Mouse (Mus musculus) limb, embryonic 11.5 days (tissue): ENCODE measurements at regions not wholly inside any gene's neighbourhood (a gene's known extent, or its start where the extent isn't known, plus 50 kb on each side); places are given as distances from the start of the nearest gene placed in this dataset.

Experiments used
- ATAC-seq: fragments of 200-750 bp; cut with Nextera tagmentation; 2 replicates; pipeline ENCODE4 v1.8.0; 2017; ENCODE audit warnings: low read depth; ENCODE audit not compliant: insufficient number of reproducible peaks, low FRiP score, low TSS enrichment
- DNase-seq: peaks from one replicate; pipeline ENCODE4 v3.0.0-alpha.2; 2015; ENCODE audit warnings: low spot score
- H3K27ac ChIP-seq: fragments of 300-500 bp; sonication (generic); replicated peaks from 2 replicates; pipeline ENCODE4 v1.5.1; 2014; ENCODE audit warnings: low read depth, mild to moderate bottlenecking, low read length
- H3K27me3 ChIP-seq: fragments of 300-500 bp; sonication (generic); 2 replicates; pipeline ENCODE4 v1.6.1; 2014; ENCODE audit warnings: mild to moderate bottlenecking, low read length, mixed read lengths; ENCODE audit not compliant: control insufficient read depth, insufficient read depth
- H3K36me3 ChIP-seq: fragments of 300-500 bp; sonication (generic); 2 replicates; pipeline ENCODE4 v1.6.1; 2014; ENCODE audit warnings: mild to moderate bottlenecking, low read length, moderate library complexity, mixed read lengths; ENCODE audit not compliant: control insufficient read depth, insufficient read depth
- H3K4me1 ChIP-seq: fragments of 300-500 bp; sonication (generic); 2 replicates; pipeline ENCODE4 v1.6.1; 2014; ENCODE audit warnings: low read length, mixed read lengths; ENCODE audit not compliant: control insufficient read depth, insufficient read depth
- H3K4me2 ChIP-seq: fragments of 300-500 bp; sonication (generic); 2 replicates; pipeline ENCODE4 v1.6.1; 2014; ENCODE audit warnings: low read depth, mild to moderate bottlenecking, moderate library complexity; ENCODE audit not compliant: severe bottlenecking
- H3K4me3 ChIP-seq: fragments of 300-500 bp; sonication (generic); 2 replicates; pipeline ENCODE4 v1.5.1; 2014; ENCODE audit warnings: low read depth, low read length
- H3K9ac ChIP-seq: fragments of 300-500 bp; sonication (generic); 2 replicates; pipeline ENCODE4 v1.6.1; 2014; ENCODE audit warnings: mild to moderate bottlenecking, low read length
- H3K9me3 ChIP-seq: fragments of 300-500 bp; sonication (generic); 2 replicates; pipeline ENCODE4 v1.6.1; 2016; ENCODE audit warnings: low read length; ENCODE audit not compliant: control insufficient read depth
- WGBS: fragments of 180-500 bp; shearing (Covaris S2); extraction: QIAGEN DNeasy Blood & Tissue Kit; methylation state at CpG from one replicate; pipeline ENCODE4 v1.1.7; 2014; 5-methylcytosine and 5-hydroxymethylcytosine counted together

DNA sequence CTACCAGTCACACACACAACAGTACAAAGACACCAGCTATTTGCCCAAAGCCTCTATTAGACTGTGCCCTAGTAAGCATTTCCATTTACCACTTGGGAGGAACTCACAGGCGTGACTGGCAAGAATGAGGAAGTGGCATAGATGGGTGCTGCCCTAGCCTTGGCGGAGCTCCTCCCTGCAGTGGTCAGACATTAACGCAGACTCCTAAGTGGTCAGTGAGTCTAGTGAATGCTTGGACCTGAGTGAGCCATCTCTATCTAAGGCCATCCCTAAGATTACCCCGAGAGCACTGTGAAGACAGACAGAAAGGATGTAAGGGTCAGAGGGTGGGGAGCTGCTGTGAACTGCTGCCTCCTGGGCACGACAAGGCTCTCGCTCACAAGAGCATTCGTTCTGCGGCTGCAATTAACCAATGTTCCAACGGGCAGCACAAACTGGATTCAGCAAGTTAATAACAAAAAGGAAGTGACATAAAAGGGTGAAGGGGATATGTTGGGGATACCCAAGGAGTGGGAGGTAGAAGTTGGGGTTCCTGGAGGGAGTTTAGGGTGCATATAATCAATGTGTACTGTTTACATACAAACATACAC is 206.0 kb upstream of the Smim15 start:
- Histone ChIP-seq H3K27me3 (no peaks in the 10 kb centered on the region), H3K4me2 (no peak overlapping the region), H3K4me1 (0 out of 2 replicates have a peak, but pooled peaks cover 9% of the 10 kb centered on the region), H3K9ac (no peak overlapping the region), H3K36me3 (no peaks in the 10 kb centered on the region), H3K9me3 (no peaks in the 10 kb centered on the region), H3K27ac (no peak overlapping the region), H3K4me3 (no peak overlapping the region)
- DNase-seq (no peak), ATAC-seq (no peak)
- 80% methylated on average over 9 of the region's 9 CpGs for WGBS

DNA sequence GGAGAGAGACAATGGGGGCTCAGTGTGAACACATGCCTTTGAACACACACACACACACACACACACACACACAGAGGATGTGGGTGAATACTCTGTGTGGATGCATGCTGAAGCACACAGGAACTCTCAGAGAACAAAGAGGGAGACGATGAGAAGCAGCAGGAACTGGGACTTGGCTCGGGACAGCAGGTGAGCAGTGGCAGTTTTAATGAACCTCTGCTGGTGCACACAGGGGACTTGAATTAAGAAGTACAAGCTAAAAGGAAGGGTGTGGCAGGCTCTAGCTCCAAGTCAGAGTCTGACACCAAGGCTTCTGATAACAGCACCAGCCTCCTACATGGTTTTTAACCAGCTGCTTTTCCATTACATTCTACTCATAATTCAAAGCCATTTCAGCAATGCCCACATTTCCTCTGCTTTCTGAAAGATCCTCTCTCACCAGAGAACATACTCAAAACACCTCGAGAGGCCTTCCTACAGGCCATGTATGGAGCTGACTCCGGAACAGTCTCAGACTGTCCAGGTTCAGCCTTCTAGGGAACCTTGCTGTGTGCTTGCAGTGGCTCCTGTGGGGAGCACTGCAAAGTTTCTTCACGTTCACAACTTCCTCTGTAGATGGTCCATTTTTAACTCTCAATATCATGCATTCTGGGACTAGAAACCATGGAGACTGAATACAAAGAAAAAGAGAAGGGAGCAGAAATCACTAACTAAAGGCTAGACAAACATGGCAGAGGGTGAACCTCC is 206.9 kb upstream of the Smim15 start:
- DNase-seq (no peak), ATAC-seq (no peak)
- Histone ChIP-seq H3K4me1 (0 out of 2 replicates have a peak, but pooled peaks cover 7% of the 10 kb centered on the region), H3K36me3 (no peaks in the 10 kb centered on the region), H3K27me3 (no peaks in the 10 kb centered on the region), H3K9ac (no peak overlapping the region), H3K9me3 (no peaks in the 10 kb centered on the region), H3K4me2 (no peak overlapping the region), H3K4me3 (no peak overlapping the region), H3K27ac (no peak overlapping the region)
- WGBS: 59% methylated on average over 5 of the region's 5 CpGs

DNA sequence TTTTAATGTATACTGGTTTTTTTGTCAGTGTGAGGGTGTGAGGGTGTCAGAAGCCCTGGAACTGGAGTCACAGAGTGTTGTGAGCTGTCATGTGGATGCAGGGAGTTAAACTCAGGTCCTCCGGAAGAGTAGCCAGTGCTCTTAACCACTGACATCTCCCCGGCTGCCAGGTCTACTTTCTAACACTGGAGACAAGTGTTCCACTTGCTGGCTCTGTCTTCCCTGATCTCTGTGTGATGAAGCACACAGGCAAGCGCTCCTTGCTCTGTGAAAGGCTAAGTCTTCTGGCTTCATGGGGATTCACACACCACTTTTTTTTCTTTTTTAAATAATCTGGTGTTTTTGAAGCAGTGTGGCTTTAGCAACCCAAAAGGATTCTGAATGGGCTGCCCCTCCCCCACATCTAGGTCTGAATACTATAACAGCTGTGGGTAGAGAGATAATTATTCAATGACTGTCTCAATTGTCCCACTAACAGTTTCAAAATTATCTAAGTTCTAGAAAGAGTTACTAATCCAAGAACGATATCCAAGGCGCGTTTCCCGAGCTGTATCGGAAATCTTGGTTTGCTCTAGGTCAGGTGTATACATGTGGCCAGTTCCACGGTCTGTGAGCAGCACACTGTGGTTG is 208.4 kb upstream of the Smim15 start:
- ATAC-seq (no peak), DNase-seq (no peak)
- WGBS: 71% methylated on average over 9 of the region's 9 CpGs
- H3K9ac ChIP-seq: no peak overlapping the region
- H3K4me3 ChIP-seq: no peak overlapping the region
- H3K36me3 ChIP-seq: no peaks in the 10 kb centered on the region
- no peak overlapping the region for H3K4me2 ChIP-seq
- no peak overlapping the region for H3K27ac ChIP-seq
- peaks cover 13% of the 10 kb centered on the region; the same call in 1 of the 2 replicates for H3K4me1 ChIP-seq
- no peaks in the 10 kb centered on the region for H3K27me3 ChIP-seq
- H3K9me3 ChIP-seq: no peaks in the 10 kb centered on the region

DNA sequence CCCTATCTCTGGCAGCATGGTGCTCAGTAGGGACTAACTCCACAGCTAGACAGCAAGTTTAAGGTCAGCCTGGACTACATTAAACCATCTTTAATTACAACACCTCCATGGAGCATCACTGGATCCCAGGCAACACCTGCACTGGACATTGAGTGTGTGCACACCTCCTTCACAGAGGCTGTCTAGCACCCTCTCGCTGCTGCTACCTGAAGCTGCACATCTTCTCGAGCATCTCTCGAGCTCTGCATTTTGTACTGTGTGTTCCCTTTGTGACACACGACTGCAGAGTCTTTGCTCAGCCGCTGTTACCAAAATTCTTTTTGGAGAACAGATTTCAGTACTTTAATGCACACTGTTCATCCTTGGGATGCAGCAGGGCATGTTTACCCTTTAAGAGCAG is 212.2 kb upstream of the Smim15 start:
- Histone ChIP-seq H3K27me3 (no peaks in the 10 kb centered on the region), H3K4me2 (no peak overlapping the region), H3K4me1 (peaks cover 13% of the 10 kb centered on the region; the same call in 1 of the 2 replicates), H3K36me3 (no peaks in the 10 kb centered on the region), H3K27ac (no peak overlapping the region), H3K4me3 (no peak overlapping the region), H3K9ac (no peak overlapping the region), H3K9me3 (no peaks in the 10 kb centered on the region)
- no peak for DNase-seq
- no peak for ATAC-seq
- WGBS: 70% methylated on average over 5 of the region's 5 CpGs

DNA sequence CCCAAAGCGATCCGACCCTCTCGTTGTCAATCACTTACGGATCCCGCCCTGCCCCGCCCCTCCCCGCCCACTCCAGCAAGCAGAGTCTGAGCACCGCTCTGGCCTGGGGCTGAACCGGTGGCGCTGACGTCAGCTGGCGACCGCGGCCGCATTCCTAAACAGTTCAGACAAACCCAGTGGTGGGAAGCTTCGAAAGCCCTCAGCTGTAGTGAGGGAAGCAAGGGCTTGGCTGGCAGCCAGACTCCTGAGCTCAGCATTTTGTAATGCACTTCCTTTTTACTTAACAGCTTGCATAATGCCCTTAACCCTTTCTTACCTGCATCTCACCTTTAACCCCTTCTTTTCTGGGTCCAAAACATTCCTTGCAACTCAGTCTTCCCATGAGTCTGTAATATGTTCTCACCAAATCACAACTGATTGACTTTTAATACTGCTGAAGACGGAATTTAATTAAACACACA is 213.0 kb upstream of the Smim15 start:
- H3K36me3 ChIP-seq: no peaks in the 10 kb centered on the region
- DNase-seq: peak; percentile 95
- H3K9me3 ChIP-seq: no peaks in the 10 kb centered on the region
- no peak overlapping the region for H3K27ac ChIP-seq
- H3K9ac ChIP-seq: no peak overlapping the region
- H3K4me2 ChIP-seq: peak overlapping the region; percentile 12; the same call in 1 of the 2 replicates
- no peak overlapping the region for H3K4me3 ChIP-seq
- under 1% methylated on average over 17 of the region's 17 CpGs for WGBS
- ATAC-seq: peak; percentile 99
- H3K4me1 ChIP-seq: peaks cover 12% of the 10 kb centered on the region; the same call in 1 of the 2 replicates
- no peaks in the 10 kb centered on the region for H3K27me3 ChIP-seq

DNA sequence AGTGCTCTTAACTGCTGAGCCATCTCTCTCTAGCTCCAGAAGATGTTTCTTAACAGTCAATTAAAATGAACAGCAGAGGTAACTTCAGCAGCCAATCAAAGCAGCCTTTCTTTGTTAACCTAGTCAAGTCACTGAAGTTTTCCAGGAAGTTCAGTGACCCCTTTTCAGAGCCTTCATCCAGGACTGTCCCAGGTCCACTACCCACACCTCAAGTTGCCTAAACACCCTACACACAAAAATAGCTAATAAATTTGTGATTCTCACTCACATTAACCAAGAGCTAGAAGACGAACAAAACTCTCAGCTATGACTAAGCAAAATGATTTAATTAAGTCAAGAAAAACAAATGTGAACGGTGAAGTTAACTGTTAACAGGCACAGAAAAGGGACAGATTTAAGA is 214.0 kb upstream of the Smim15 start:
- no peaks in the 10 kb centered on the region for H3K9me3 ChIP-seq
- H3K36me3 ChIP-seq: no peaks in the 10 kb centered on the region
- no peaks in the 10 kb centered on the region for H3K27me3 ChIP-seq
- 52% methylated on average over 2 of the region's 2 CpGs for WGBS
- no peak overlapping the region for H3K4me2 ChIP-seq
- no peak for DNase-seq
- no peak overlapping the region for H3K4me3 ChIP-seq
- no peak overlapping the region for H3K27ac ChIP-seq
- ATAC-seq: no peak
- H3K9ac ChIP-seq: no peak overlapping the region
- peaks cover 6% of the 10 kb centered on the region; the same call in 1 of the 2 replicates for H3K4me1 ChIP-seq

DNA sequence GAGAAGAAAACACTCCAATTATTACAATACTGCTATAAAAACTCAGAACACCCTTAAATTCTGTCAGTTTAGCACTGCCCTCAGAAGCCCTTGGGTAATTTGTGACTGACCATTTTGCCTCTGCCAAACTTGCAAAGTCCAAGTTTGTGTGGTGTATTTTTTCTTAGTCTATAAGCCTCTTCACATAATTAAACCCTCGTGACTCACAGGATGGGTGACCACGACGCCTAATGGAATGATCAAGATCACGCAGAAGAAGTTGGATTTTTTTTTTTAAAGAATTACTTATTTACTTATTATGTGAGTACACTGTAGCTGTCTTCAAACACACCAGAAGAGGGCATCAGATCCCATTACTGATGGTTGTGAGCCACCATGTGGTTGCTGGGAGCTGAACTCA is 214.4 kb upstream of the Smim15 start:
- Histone ChIP-seq H3K4me2 (no peak overlapping the region), H3K27me3 (no peaks in the 10 kb centered on the region), H3K27ac (no peak overlapping the region), H3K9ac (no peak overlapping the region), H3K9me3 (no peaks in the 10 kb centered on the region), H3K4me3 (no peak overlapping the region), H3K4me1 (peaks cover 9% of the 10 kb centered on the region; the same call in 1 of the 2 replicates), H3K36me3 (no peaks in the 10 kb centered on the region)
- DNase-seq (no peak), ATAC-seq (no peak)
- WGBS: 93% methylated on average over 4 of the region's 4 CpGs

DNA sequence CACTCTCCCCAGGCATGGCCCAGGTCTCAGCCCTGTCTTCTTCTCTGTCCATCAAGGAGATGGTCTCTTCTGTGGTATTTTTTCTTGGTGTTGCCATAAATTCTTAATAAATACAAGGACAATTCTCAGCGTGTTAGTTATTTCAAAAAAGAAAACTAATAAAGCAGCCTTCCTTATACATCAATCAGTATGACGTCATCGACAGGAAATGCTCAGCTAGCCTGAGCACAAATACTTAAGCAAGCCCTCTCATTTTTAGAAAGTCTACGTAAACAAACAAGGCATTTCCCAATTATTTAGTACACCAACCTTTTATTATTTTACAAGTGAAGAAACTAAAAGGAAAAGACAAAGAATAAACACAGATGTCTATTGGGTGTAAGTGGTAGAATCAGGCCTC is 218.6 kb upstream of the Smim15 start:
- no peaks in the 10 kb centered on the region for H3K27me3 ChIP-seq
- H3K27ac ChIP-seq: no peak overlapping the region
- no peak overlapping the region for H3K4me2 ChIP-seq
- no peaks in the 10 kb centered on the region for H3K9me3 ChIP-seq
- H3K4me1 ChIP-seq: peaks cover 6% of the 10 kb centered on the region; the same call in 1 of the 2 replicates
- DNase-seq: no peak
- H3K9ac ChIP-seq: no peak overlapping the region
- H3K4me3 ChIP-seq: no peak overlapping the region
- no peak for ATAC-seq
- H3K36me3 ChIP-seq: no peaks in the 10 kb centered on the region
- WGBS: 83% methylated on average over 4 of the region's 4 CpGs
